20 mouse cellular contexts compared by ENCODE assay signal in genomic region chr3:41595010-41595409, GRCm38 (mm10). TPM values are rescaled to one million over a fixed set of nuclear protein-coding genes. Genes with fewer than 3 reads are reported as not detected.
A peak's percentile ranks its signal among the peaks of the same experiment; 100 is the strongest.
DNase-seq lines count a peak whose midpoint lies in the region; ATAC-seq and TF ChIP-seq lines count a peak whose summit lies in the region.
"Had no signal": no experiment of that assay in that cellular context is flagged by ENCODE, and none has a peak within 500 bp of the region (broad histone marks: within the 10 kb centered on the region; RNA-seq: fewer than 3 reads in every experiment).

No protein-coding gene starts in this region.

- H3K27me3 ChIP-seq in liver, adult 2 months (ENCODE audit: control insufficient read depth, insufficient read depth, low read length): no peaks in the 10 kb centered on the region
- no peaks in the 10 kb centered on the region for H3K27me3 ChIP-seq in liver, embryonic 11.5 days (replicated peaks; ENCODE audit: control insufficient read depth, insufficient read depth, low read length)
- H3K27me3 ChIP-seq in CH12.LX (replicated peaks): no peaks in the 10 kb centered on the region
- H3K27me3 ChIP-seq in myocyte (ENCODE audit: control insufficient read depth, insufficient read depth, insufficient read length): no peaks in the 10 kb centered on the region
- H3K27me3 ChIP-seq: embryonic facial prominence, embryonic 15.5 days; forebrain, embryonic 15.5 days; hindbrain, embryonic 12.5 days; Patski had no signal

- 73% methylated on average over 4 of the region's 4 CpGs for WGBS in liver, adult 2 months
- WGBS in liver, embryonic 11.5 days: 95% methylated on average over 4 of the region's 4 CpGs

- no peak overlapping the region for H3K4me2 ChIP-seq in liver, embryonic 11.5 days
- H3K4me2 ChIP-seq in CH12.LX (ENCODE audit: insufficient read depth, low read depth, poor library complexity, severe bottlenecking): no peak overlapping the region
- no peak overlapping the region for H3K4me2 ChIP-seq in myocyte (ENCODE audit: low read depth)
- H3K4me2 ChIP-seq: embryonic facial prominence, embryonic 15.5 days; forebrain, embryonic 15.5 days; hindbrain, embryonic 12.5 days had no signal

- no peak for TF ChIP-seq CTCF in liver, adult 2 months (IDR thresholded peaks at IDR 0.05; ENCODE audit: low read depth, low read length)
- no peak for TF ChIP-seq CTCF in CH12.LX (conservative IDR thresholded peaks at IDR 0.05 in 1 of 2, IDR thresholded peaks at IDR 0.05 in 1 of 2; ENCODE audit: low read depth in 2 of 2, low read length in 2 of 2)

- H3K36me3 ChIP-seq in liver, adult 2 months (ENCODE audit: control insufficient read depth, insufficient read depth, low read length): peaks cover 22% of the 10 kb centered on the region
- H3K36me3 ChIP-seq in liver, embryonic 11.5 days (ENCODE audit: control insufficient read depth, insufficient read depth, low read length): peaks cover 19% of the 10 kb centered on the region
- H3K36me3 ChIP-seq in CH12.LX (replicated peaks in 1 of 2; ENCODE audit: control insufficient read depth in 1 of 2, insufficient read depth in 1 of 2, low read length in 1 of 2): peaks cover 72 to 99% of the 10 kb centered on the region in 2 experiments
- H3K36me3 ChIP-seq in myocyte (ENCODE audit: control insufficient read depth, insufficient read depth): peaks cover 39% of the 10 kb centered on the region

- H3K4me1 ChIP-seq in liver, adult 2 months (ENCODE audit: control insufficient read depth, insufficient read depth, low read length): peaks cover 33% of the 10 kb centered on the region
- H3K4me1 ChIP-seq in liver, embryonic 11.5 days (replicated peaks; ENCODE audit: control insufficient read depth, insufficient read depth, low read length): no peaks in the 10 kb centered on the region
- H3K4me1 ChIP-seq in CH12.LX (ENCODE audit: control insufficient read depth in 1 of 2, insufficient read depth in 2 of 2): no peaks in the 10 kb centered on the region
- H3K4me1 ChIP-seq: forebrain, embryonic 15.5 days; hindbrain, embryonic 12.5 days had no signal

- H3K79me2 ChIP-seq in liver, adult 2 months (ENCODE audit: control insufficient read depth, insufficient read depth, low read length): peaks cover 25% of the 10 kb centered on the region; the same call in 1 of the 2 replicates
- H3K79me2 ChIP-seq in CH12.LX (replicated peaks; ENCODE audit: control insufficient read depth, extremely low read depth, insufficient read depth, poor library complexity, severe bottlenecking) (no peaks in the 10 kb centered on the region), myocyte (ENCODE audit: control insufficient read depth, insufficient read depth) (no peaks in the 10 kb centered on the region)

- TF ChIP-seq RAD21 in CH12.LX (IDR thresholded peaks at IDR 0.05; ENCODE audit: low read depth, low read length): no peak

- dilution Hi-C loops in CH12.LX (cut with MboI; ENCODE audit: extremely low pct_ligation_motif_present, extremely low pct_unique_long_range_greater_than_20kb, low sequenced_read_pairs): no loop called here

- H3K27ac ChIP-seq in liver, adult 2 months (replicated peaks; ENCODE audit: insufficient read depth, low read depth, low read length): peak overlapping the region; percentile 32
- no peak overlapping the region for H3K27ac ChIP-seq in liver, embryonic 11.5 days (ENCODE audit: low read depth, low read length)
- no peak overlapping the region for H3K27ac ChIP-seq in CH12.LX (ENCODE audit: insufficient read depth, low read depth)
- H3K27ac ChIP-seq: embryonic facial prominence, embryonic 15.5 days; forebrain, embryonic 15.5 days; heart, embryonic 10.5 days; hindbrain, embryonic 12.5 days had no signal

- no peak for ATAC-seq in liver, embryonic 11.5 days (replicated peaks; ENCODE audit: low FRiP score)
- ATAC-seq: activated CD4-positive, CD25-positive, alpha-beta regulatory T cell, adult 4 months; CD4-positive, CD25-positive, alpha-beta regulatory T cell, adult 4 months; forebrain, embryonic 15.5 days; hindbrain, embryonic 16.5 days; Patski had no signal

- in situ Hi-C loops in CH12.LX (cut with MboI; ENCODE audit: low pct_ligation_motif_present, low pct_unique_long_range_greater_than_20kb, low sequenced_read_pairs): no loop called here

- DNase-seq in liver, adult 2 months (ENCODE audit: extremely low read depth, low read depth, low spot score): no peak
- DNase-seq in liver, embryonic 11.5 days (ENCODE audit: low spot score): no peak
- DNase-seq in A20 (ENCODE audit: low read depth, low spot score): peak; percentile 24
- DNase-seq in CH12.LX (ENCODE audit: extremely low read depth): no peak
- no peak for DNase-seq in heart, adult 9 months (ENCODE audit: low spot score in 2 of 2)
- DNase-seq in adrenal gland, adult 8-10 months: no peak
- DNase-seq: adrenal gland, postnatal 25 days; cerebellum, adult 18-20 months; cerebellum, postnatal 10 days; gastrocnemius, postnatal 36 days; heart, postnatal 4 days had no signal

- H3K9ac ChIP-seq in liver, adult 2 months (ENCODE audit: low read depth, low read length): peak overlapping the region; percentile 15; the same call in 1 of the 2 replicates
- no peak overlapping the region for H3K9ac ChIP-seq in liver, embryonic 11.5 days (ENCODE audit: low read depth, low read length)
- no peak overlapping the region for H3K9ac ChIP-seq in CH12.LX (ENCODE audit: insufficient read depth, low read depth)
- H3K9ac ChIP-seq: embryonic facial prominence, embryonic 15.5 days; forebrain, embryonic 15.5 days; hindbrain, embryonic 12.5 days had no signal

- TF ChIP-seq EP300 in CH12.LX (IDR thresholded peaks at IDR 0.05; ENCODE audit: low read length): no peak

- no peak overlapping the region for H3K4me3 ChIP-seq in liver, adult 2 months (ENCODE audit: insufficient read depth, low read depth, low read length)
- no peak overlapping the region for H3K4me3 ChIP-seq in liver, embryonic 11.5 days (ENCODE audit: low read depth, low read length)
- H3K4me3 ChIP-seq in CH12.LX (replicated peaks in 1 of 3; ENCODE audit: low read depth in 2 of 3, low read length in 2 of 3, poor library complexity in 1 of 3) (no peak overlapping the region), myocyte (no peak overlapping the region)
- H3K4me3 ChIP-seq: embryonic facial prominence, embryonic 15.5 days; forebrain, embryonic 15.5 days; heart, embryonic 10.5 days; hindbrain, embryonic 12.5 days had no signal

- H3K9me3 ChIP-seq in liver, embryonic 11.5 days (ENCODE audit: control insufficient read depth, low read length): no peaks in the 10 kb centered on the region
- H3K9me3 ChIP-seq in CH12.LX (replicated peaks; ENCODE audit: low read length): no peaks in the 10 kb centered on the region
- H3K9me3 ChIP-seq: embryonic facial prominence, embryonic 15.5 days; forebrain, embryonic 15.5 days; heart, embryonic 10.5 days; hindbrain, embryonic 12.5 days had no signal

- no peak for TF ChIP-seq POLR2A in liver, adult 2 months (IDR thresholded peaks at IDR 0.05; ENCODE audit: extremely low read depth, insufficient read depth, low read length)
- TF ChIP-seq POLR2A in CH12.LX (IDR thresholded peaks at IDR 0.05; ENCODE audit: low read depth, low read length): no peak
- no peak for TF ChIP-seq POLR2A in myocyte (IDR thresholded peaks at IDR 0.05; ENCODE audit: insufficient read length, low read depth)

- no peak overlapping the region for H3ac ChIP-seq in myocyte (ENCODE audit: control insufficient read depth, insufficient read length)

TF ChIP-seq in CH12.LX, 34 proteins besides CTCF, POLR2A, EP300 and RAD21:
- no peak for TF ChIP-seq BHLHE40 (IDR thresholded peaks at IDR 0.05; ENCODE audit: low read depth, low read length)
- peak; percentile 61 for TF ChIP-seq TCF12 (IDR thresholded peaks at IDR 0.05; ENCODE audit: low read depth, low read length)
- TF ChIP-seq HCFC1 (IDR thresholded peaks at IDR 0.05; ENCODE audit: low read depth, low read length): no peak
TF ChIP-seq in CH12.LX: peak in this region for 1.

TF ChIP-seq in myocyte, 11 proteins besides CTCF, POLR2A, EP300 and RAD21:
- TF ChIP-seq E2F4 (IDR thresholded peaks at IDR 0.05; ENCODE audit: insufficient read depth) (no peak), TCF12 (IDR thresholded peaks at IDR 0.05; ENCODE audit: insufficient read depth, poor library complexity, severe bottlenecking) (peak; percentile 70), SRF (IDR thresholded peaks at IDR 0.05; ENCODE audit: control insufficient read depth, insufficient read length, low read depth) (no peak), MYOG (IDR thresholded peaks at IDR 0.05; ENCODE audit: control insufficient read depth in 1 of 3, insufficient read depth in 1 of 3, insufficient read length in 2 of 3, low read depth in 2 of 3) (peak in 2 of 3 experiments; percentile 92 to 96), TCF3 (IDR thresholded peaks at IDR 0.05; ENCODE audit: insufficient read length, low read depth) (peak; percentile 96), REST (IDR thresholded peaks at IDR 0.05; ENCODE audit: insufficient read depth, insufficient read length) (no peak), MYOD1 (IDR thresholded peaks at IDR 0.05; ENCODE audit: control insufficient read depth in 1 of 3, insufficient read length in 2 of 3, low read depth in 2 of 3) (peak in 2 of 3 experiments; percentile 91 to 92)

RNA-seq across cellular contexts. Expression of gene Jade1, which starts 39.5 kb away (rescaled TPM):
- total RNA-seq in liver, adult 2 months (2014; rRNA removed): 29.0 and 37.4 TPM in 2 replicates
- polyA plus RNA-seq in liver, adult 2 months (2012; rRNA removed): 15.0 and 20.3 TPM in 2 replicates
- polyA plus RNA-seq in liver, embryonic 11.5 days (2014; fragmentation: Nextera tagmentation; extraction: Ambion mirVana): 16.7 and 18.6 TPM in 2 replicates
- 10.7 and 11.9 TPM in 2 replicates for total RNA-seq in CH12.LX (2012; rRNA removed)
- total RNA-seq in CH12.LX (2014; rRNA removed): 9.6 and 12.5 TPM in 2 replicates
- 11.0 and 12.0 TPM in 2 replicates for polyA plus RNA-seq in CH12.LX (2012; ENCODE audit: insufficient read length, low read depth)
- polyA plus RNA-seq in myocyte (2012; fragmentation: generic; extraction: Trizol): 8.8 TPM
- 10 to 100 TPM; 48.6 to 76.6 (median 55.3) TPM for total RNA-seq in adrenal gland, adult 8-10 months (2022)
